Mouse (Mus musculus) cerebellum, adult 2 months (tissue): ENCODE results near the gene Zfp61.

Experiments used
- CTCF ChIP-seq: fragments of 200-500 bp; IDR thresholded peaks from 2 replicates; pipeline ENCODE4 v1.5.1; 2011; ENCODE audit warnings: low read depth, mild to moderate bottlenecking, control low read depth, low read length, moderate library complexity, borderline replicate concordance; ENCODE audit not compliant: insufficient read depth
- POLR2A ChIP-seq: fragments of 200-500 bp; IDR thresholded peaks from 2 replicates; pipeline ENCODE4 v1.6.1; 2011; ENCODE audit warnings: low read length, control low read depth, borderline replicate concordance; ENCODE audit not compliant: insufficient read depth

DNA sequence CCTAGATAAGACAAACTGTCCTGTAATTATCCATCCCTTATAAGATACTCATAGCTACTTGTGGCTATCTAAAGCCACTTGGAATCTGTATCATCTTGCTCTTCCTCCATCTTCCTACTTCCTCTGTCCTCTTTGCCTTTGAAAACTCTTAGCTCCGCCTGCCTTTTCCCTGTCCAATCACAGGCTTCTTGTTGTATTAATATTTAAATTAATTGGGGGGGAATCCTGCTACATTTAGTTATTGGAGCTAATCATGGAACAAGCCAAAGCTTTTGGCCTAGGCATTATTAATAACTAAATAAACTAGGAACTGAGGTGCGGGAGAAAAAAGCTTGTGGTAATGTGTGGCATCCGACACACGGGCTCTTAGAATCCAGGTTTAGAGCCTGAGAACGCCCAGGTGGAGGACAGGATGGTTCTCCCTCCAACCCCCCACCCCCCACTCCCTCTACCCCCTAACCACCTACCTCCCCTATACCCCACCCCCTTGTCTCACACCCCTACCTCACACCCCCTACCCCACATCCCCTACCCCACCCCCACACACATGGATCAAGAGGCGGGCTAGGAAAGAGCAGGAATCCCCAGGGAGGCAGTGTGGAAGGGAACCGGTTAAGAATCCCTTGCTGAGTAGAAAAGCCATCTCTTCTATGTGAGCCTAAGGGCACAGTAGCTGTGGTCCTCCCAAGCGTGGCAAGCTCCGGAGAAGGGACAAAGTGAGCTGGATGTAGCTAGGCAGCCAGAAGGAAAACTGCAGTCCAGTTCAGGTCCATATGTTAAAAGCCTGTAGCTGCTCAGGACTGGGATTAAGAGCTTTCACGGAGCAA, 20.8 kb downstream of the Zfp61 start:
- no peak for TF ChIP-seq CTCF
- TF ChIP-seq POLR2A: no peak
